Mouse (Mus musculus): ENCODE results near the gene Gramd4.

Gene Gramd4

GRCm38 (mm10) chr15:86070368-86070767 lies 12.9 kb downstream of the Gramd4 start:
- no peak for DNase-seq (ENCODE audit: low read depth, low spot score)

DNA sequence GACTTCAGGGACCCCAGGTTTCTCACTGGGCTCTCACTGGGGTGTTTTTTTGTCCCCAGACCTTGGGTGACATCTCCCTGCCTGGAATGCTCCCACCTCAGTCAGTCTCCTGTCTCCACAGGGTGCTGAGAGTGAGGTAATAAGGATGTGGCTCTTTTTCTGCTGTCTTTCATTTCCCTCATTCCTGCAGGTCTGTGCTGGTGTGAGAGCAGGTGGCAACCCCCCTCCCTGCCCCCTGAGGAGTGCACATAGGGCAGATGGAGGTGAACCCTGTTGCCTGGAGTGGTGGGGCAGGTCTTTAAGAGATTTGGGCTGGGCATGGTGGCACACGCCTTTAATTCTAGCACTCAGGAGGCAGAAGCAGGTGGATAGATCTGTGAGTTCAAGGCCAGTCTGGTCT lies 13.7 kb downstream of the Gramd4 start:
- no peak for DNase-seq (ENCODE audit: low read depth, low spot score)

GRCm38 (mm10) chr15:86074171-86074937 lies 16.9 kb downstream of the Gramd4 start:
- DNase-seq (ENCODE audit: low read depth, low spot score), result no peak

- DNase-seq (ENCODE audit: low read depth, low spot score), result no peak
Measured at GRCm38 (mm10) chr15:86075305-86076047, 18.0 kb downstream of the Gramd4 start.

DNA sequence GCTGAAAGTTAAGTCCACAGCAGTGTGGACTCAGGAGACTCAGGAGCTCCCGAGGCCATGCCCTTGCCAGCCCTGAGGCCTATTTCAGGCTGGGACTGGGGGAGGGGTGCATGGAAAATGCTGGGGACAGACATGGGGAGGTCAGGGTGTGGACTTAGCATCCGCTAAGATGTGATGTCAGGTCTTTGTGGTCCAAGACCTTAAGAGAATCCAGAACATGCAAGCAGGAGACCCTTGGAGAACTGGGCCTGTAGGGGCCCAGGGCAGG lies 18.5 kb downstream of the Gramd4 start:
- no peak for DNase-seq (ENCODE audit: low read depth, low spot score)

GRCm38 (mm10) chr15:86076378-86076777 lies 18.9 kb downstream of the Gramd4 start:
- DNase-seq (ENCODE audit: low read depth, low spot score), result no peak

- no peak for DNase-seq (ENCODE audit: low read depth, low spot score)
Measured at GRCm38 (mm10) chr15:86077934-86078333, 20.4 kb downstream of the Gramd4 start.

DNA sequence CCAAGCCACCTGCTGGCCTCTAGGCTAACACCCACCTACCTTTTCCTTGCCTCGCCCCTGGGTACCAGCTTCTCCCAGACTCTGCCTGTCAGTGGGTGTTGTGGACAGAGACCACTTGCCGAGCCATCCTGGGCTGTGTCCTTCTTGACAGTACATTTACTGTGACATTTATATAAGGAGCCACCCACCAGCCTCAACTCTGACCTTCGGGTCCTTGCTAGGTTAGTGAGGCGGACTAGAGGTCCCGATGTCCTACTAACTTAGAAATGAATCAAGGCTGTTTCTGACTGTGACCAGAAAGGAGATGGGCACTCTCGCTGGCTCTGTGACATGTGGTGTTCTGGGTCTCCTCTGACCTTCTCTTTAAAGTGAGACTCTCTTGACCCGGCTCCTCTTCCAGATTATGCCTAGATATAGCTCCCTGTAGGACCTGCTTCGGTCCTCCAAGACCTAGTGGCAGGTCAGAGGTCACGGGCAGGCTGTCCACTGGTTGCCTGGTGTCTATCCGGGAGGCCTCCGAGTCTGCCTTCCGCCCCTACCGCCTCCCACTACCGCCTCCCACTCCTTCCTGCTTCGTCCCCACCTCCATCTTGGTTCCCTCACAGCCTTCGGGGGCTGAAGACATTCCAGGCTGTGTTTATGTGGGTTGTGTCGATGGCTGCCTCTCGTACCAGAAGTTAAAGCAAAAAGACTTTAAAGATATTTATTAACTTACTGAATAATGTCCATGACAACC lies 21.2 kb downstream of the Gramd4 start:
- DNase-seq (ENCODE audit: low read depth, low spot score), result no peak

GRCm38 (mm10) chr15:86079467-86079866 lies 22.0 kb downstream of the Gramd4 start:
- DNase-seq (ENCODE audit: low read depth, low spot score), result no peak

GRCm38 (mm10) chr15:86079876-86080275 lies 22.4 kb downstream of the Gramd4 start:
- DNase-seq (ENCODE audit: low read depth, low spot score), result no peak

DNA sequence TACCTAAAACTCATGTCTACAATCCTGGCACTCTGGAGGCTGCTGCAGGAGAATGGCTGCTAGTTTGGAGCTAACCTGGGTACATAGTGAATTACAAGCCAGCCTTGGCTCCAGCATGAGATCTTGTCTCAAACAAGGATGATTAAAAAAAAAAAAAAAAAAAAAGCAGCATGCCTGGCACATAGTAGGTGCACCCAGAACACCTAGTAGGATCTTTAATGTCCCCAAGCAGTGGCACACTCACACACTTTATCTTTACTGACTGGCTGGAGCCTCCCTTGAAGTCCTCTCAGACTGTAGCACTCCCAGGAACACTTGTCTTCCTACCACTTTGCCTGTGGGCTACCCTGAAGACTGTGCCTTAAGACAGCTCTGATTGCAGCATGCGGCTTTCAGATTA lies 22.9 kb downstream of the Gramd4 start:
- no peak for DNase-seq (ENCODE audit: low read depth, low spot score)

DNA sequence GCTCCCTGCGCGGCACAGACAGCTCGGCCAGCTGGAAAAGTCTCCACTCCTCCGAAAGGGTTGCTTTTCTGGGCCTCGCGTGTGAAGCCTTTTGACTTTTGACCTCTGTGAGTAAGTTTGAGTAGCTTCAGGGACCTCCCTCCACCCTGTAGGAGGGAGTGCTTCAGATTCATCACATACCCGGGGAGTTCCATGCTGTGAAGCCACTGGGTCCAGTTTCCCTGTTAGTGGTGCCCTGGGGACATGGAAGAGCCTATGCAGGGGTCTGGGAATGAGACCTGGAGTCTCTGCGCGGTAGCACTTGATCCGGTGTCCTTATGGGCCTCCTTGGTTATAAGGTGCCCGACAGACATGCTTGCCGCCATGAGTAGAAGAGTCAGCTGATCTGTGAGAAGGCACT lies 24.2 kb downstream of the Gramd4 start:
- DNase-seq (ENCODE audit: low read depth, low spot score), result no peak

- DNase-seq (ENCODE audit: low read depth, low spot score), result no peak
Measured at GRCm38 (mm10) chr15:86082551-86082961, 25.1 kb downstream of the Gramd4 start.

DNA sequence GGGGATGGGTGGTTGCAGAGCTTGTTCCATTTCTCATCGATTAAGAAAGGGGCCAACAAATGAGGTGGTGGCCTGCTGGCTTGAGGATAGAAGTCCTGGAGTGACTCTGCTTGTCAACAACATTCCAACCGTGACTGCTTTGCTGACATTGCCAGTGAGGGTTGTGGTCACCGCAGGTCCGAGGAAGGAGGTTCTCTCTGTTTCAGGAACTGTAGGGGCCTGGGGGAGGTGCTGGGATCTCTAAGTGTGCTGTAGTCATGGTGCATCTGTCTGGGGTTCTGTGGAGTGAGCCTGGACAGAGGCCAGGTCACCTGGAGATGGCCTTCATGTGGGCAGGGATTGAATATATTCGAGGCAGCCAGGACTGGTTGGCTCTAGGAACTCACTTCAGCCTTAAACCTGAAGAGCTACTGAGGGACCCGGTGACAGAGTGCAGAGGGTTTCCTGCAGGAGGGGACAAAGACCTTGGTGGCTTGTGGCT lies 25.8 kb downstream of the Gramd4 start:
- no peak for DNase-seq (ENCODE audit: low read depth, low spot score)

DNA sequence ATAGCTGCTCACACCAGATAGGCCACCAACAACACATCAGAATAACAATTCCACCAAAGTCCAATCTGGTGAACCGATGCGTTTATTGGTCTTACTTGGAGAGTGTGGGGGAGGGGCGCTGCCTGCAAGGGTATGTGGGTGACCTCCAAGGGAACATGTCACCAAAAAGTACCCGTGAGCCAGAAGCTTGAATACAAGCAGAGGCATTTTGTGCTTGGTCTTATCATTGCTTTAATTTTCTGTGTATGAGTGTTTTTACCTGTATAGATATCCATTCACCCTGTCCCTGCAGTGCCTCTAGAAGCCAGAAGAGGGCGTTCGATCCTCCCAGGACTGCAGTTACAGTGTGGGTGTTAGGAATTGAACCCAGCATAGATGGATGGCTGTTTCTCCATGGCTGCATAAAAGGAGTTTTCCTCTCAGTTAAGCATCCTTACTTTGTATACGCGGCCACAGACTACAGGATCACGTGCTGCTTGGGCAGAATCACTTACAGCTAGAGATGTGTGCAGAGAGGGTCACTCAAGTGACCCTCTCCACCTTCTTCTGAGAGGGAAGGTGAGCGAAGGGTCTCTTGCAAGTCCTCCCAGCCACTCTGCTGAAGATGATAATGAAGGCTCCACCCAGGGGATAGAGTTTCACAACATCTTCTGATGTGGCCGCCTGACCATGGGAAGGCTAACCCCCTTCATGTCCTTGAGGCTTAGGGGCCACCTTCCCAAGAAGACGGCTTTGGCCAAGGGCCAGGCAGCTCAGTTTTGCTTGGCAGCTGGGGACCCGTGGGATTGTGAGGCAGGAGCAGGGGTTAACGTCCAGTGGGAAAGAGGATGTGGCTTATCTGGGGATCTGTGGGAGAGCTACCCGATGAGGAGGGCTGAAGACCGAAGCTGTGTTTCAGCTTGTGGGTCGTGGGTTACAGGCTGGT lies 28.1 kb downstream of the Gramd4 start:
- DNase-seq (ENCODE audit: low read depth, low spot score), result no peak

GRCm38 (mm10) chr15:86086291-86086706 lies 28.8 kb downstream of the Gramd4 start:
- no peak for DNase-seq (ENCODE audit: low read depth, low spot score)

- DNase-seq (ENCODE audit: low read depth, low spot score), result no peak
Measured at GRCm38 (mm10) chr15:86087591-86088149, 30.2 kb downstream of the Gramd4 start.

DNA sequence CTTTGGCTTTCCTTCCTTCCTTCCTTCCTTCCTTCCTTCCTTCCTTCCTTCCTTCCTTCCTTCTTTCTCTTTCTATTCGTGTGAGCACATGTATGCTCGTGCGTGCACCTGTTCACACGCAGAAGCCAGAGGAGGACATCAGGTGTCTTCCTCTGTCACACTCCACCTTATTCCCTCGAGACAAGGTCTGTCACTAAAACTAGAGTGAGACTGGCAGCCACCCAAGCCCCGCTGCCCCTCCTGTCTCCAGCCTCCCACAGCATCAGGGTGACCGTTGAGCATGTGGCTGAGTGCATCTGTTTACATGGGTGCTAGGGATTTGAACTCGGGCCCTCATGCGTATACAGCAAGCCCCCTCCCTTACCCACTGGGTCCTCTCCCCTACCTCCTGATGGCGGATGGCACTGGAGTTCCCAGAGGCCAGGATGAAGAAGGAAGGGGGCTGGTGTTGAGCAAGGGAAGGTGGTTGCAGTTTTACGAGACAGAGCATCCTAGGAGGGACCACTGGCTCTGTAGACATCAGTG lies 30.8 kb downstream of the Gramd4 start:
- no peak for DNase-seq (ENCODE audit: low read depth, low spot score)

DNA sequence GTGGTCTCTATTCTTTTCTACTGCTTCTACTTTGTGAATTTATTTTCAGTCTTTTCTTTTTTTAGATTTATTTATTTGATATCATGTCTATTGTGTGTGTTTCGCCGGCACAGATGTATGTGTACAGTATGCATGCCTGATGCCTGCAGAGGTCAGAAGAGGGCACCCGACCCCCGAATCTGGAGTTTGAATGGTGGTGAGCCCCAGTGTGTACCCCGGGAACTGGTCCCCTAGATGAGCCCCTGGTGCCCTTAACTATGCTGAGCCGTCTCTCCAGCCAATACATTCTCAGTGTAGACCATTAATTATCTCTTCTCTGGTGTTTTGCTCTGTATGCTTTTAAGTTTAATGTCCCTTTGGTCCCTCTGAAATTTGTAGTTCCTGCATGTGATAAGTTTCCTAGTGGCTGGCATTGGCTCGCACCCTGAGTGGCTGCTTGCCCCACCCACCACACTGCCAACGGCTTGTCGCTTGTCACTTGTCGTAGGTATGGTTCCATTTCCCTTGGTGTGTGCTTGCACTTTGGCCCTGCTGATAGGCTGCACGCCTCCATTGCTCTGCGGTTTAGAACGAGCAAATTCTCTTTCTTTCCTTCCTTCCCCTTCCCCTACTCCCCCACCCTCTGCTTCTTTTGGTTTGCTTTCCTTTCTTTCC lies 31.7 kb downstream of the Gramd4 start:
- no peak for DNase-seq (ENCODE audit: low read depth, low spot score)

- DNase-seq (ENCODE audit: low read depth, low spot score), result no peak
Measured at GRCm38 (mm10) chr15:86089991-86090529, 32.6 kb downstream of the Gramd4 start.
